Mouse (Mus musculus): ENCODE measurements around the gene Spred2. TPM values are rescaled to one million over a fixed set of nuclear protein-coding genes. Genes with fewer than 3 reads are reported as not detected.

Gene Spred2
- polyA plus RNA-seq (2015; fragmentation: Nextera tagmentation; extraction: Ambion mirVana) = 4.2 and 4.3 TPM in 2 replicates

DNA sequence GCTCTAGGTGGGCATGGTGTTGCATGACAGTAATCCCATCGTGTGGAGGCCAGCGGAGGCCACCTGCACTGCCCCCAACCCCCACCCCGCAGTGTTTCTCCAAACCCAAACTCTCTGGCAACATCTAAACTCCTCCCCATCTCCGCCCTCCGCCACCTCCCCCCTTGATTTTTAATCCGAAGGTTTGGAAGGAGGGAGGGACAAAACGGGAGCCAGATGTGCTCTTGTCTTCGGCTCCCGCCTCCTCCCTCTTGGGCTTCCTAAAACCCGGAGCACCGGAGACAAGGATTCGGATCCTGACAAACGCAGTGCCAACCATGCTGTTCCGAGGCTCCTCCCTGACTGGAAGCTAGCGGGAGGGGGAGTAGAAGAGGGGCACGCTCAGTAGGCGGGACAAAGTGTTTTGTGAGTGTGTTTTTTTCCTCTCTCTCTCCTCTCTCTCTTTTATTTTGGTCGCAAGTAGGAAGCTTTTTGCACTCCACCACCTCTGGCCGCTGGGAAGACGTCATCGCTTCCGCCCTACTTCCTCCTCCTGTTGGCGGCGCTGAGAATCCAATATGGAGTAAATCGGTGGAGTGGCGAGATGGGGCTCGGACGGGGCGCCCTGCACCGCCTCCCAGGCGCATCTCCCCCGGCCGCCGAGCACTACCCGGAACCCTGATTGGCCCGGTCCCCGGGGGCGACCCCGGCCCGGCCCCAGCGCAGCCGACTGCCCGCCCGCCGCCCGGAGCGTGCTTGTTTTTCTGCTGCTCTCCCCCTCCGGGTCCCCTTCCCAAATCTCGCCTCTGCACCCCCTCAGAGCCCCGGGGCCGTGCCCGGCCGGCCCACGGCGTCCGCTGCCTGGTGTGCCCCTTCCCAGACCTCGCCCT, at the start of gene Spred2:
Spred2 (plus strand) TSS at position 488 of the 869 bp plus-strand sequence.
- no peaks in the 10 kb centered on the region for H3K36me3 ChIP-seq
- H3K27ac ChIP-seq (replicated peaks) = peak within 1 kb of the TSS; percentile 95
- H3K27me3 ChIP-seq (replicated peaks) = no peaks in the 10 kb centered on the region
- peak within 1 kb of the TSS; percentile 92 for H3K4me3 ChIP-seq
- WGBS = 0% methylated on average over 54 of the region's 57 CpGs
- peak within 1 kb of the TSS; percentile 94 for H3K9ac ChIP-seq
- peak within 1 kb of the TSS; percentile 85 for H3K4me2 ChIP-seq
- ATAC-seq (ENCODE audit: extremely low read depth, insufficient number of reproducible peaks, low FRiP score, low TSS enrichment) = peak; percentile 32; the same call in 1 of the 2 replicates
- H3K9me3 ChIP-seq = no peaks in the 10 kb centered on the region
- H3K4me1 ChIP-seq = peaks cover 26% of the 10 kb centered on the region

DNA sequence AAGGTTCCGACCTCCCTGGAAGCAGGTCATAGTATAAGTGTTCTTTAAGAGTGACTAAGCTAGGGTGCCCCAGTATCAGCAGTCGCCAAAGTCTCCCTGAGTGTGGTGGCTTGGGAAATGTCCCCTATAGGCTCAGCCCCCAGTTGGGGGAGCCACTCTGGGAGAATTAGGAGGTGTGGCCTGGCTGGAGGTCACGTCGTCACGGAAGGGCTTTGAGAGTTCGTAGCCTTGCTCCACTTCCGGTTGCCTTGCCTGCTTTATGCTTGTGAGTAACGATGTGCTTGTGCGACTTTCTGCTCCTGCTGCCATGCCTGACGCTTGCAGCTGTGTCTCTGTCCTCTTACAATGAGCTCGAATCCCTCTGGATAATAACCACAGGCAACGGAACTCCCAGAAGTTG, 48.6 kb upstream of the Spred2 start:
- H3K9me3 ChIP-seq = no peaks in the 10 kb centered on the region
- 0 out of 2 replicates have a peak overlapping the region, but pooled peaks have one; percentile 6 for H3K4me2 ChIP-seq
- 0 out of 2 replicates have a peak, but pooled peaks cover 7% of the 10 kb centered on the region for H3K4me1 ChIP-seq
- H3K27ac ChIP-seq (replicated peaks) = no peak overlapping the region
- H3K4me3 ChIP-seq = no peak overlapping the region
- no peak for ATAC-seq (ENCODE audit: extremely low read depth, insufficient number of reproducible peaks, low FRiP score, low TSS enrichment)
- H3K27me3 ChIP-seq (replicated peaks) = no peaks in the 10 kb centered on the region
- no peaks in the 10 kb centered on the region for H3K36me3 ChIP-seq
- no peak overlapping the region for H3K9ac ChIP-seq
- WGBS = 51% methylated on average over 12 of the region's 12 CpGs

DNA sequence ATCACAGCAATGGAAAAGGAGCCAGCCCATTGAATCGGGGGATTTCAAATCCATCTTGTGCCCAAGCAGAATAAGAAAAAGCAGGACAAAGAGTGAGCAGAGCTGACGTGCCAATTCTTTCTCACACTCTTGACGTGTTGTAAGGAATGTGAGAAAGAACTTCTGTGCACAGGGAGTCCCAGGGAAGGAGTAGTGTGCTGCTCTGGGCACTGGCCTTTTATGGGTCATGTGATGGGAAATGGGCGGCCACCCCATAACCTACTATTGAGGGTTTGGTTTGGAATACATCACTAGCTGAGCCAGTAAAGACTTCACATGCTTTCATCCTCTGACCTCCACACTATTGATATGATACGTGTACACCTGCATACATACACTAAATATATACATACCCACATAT, 48.2 kb upstream of the Spred2 start:
- no peak overlapping the region for H3K9ac ChIP-seq
- no peak overlapping the region for H3K4me3 ChIP-seq

DNA sequence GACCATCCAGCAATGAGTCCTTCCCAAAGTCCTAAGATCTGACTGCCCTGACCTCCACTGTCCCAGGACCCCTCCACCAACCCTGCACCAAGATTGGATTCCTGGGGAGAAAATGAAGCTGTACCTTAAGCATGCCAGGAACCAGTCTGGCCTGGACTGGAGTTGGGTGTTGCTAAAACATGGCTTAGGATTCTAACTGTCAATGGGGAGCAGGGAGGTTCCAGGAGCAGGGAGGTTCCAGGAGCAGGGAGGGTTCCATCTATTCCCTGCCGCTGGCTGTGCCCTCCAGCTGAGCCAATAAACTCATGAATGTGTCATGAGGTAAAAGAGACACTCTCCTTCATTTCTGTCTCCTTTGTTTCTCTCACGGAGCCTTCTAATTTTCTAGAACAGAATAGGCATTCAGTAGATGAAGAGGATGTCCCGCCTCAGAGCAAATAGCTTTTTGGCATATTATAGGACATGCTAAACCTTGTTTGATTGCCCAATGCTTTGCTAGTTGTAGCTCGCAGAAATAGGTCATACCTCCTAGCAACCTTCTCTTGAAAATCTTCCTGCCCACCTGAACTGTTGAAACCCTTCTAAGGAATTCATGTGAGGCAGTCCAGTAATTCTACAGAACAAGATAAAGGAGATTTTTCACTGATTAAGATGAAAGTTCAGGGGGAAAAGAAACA, 46.8 kb upstream of the Spred2 start:
- Histone ChIP-seq H3K9me3 (no peaks in the 10 kb centered on the region), H3K9ac (no peak overlapping the region), H3K27ac (replicated peaks) (no peak overlapping the region), H3K4me1 (0 out of 2 replicates have a peak, but pooled peaks cover 7% of the 10 kb centered on the region), H3K27me3 (replicated peaks) (no peaks in the 10 kb centered on the region), H3K4me3 (no peak overlapping the region), H3K36me3 (no peaks in the 10 kb centered on the region), H3K4me2 (no peak overlapping the region)
- ATAC-seq (ENCODE audit: extremely low read depth, insufficient number of reproducible peaks, low FRiP score, low TSS enrichment) = no peak
- WGBS = 66% methylated on average over 4 of the region's 4 CpGs

More for the DNA sequence above, 48.2 kb upstream of the Spred2 start:
- Histone ChIP-seq H3K27me3 (replicated peaks) (no peaks in the 10 kb centered on the region), H3K4me2 (0 out of 2 replicates have a peak overlapping the region, but pooled peaks have one; percentile 6), H3K36me3 (no peaks in the 10 kb centered on the region), H3K9me3 (no peaks in the 10 kb centered on the region), H3K4me1 (0 out of 2 replicates have a peak, but pooled peaks cover 7% of the 10 kb centered on the region), H3K27ac (replicated peaks) (no peak overlapping the region)
- 54% methylated on average over 5 of the region's 5 CpGs for WGBS
- no peak for ATAC-seq (ENCODE audit: extremely low read depth, insufficient number of reproducible peaks, low FRiP score, low TSS enrichment)

DNA sequence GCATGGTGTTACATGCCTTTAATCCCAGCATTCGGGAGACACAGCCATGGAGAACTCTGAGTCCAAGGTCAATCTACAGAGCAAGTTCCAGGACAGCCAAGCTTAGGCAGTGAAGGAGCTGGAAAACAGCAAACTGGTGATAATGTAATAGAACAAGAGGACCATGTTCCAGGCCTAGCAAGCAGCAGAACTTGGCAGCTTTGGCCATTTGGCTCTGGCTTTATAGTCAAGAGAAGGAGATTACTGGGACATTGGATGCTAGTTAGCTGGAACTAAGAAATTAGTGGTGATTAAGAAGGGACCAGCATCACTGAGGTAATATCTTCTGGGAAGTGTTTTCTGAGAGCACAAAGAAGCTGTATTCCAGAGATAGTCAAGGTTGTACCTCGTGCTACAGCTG, 42.8 kb upstream of the Spred2 start:
- 74% methylated on average over 2 of the region's 2 CpGs for WGBS
- H3K27ac ChIP-seq (replicated peaks) = no peak overlapping the region
- H3K4me2 ChIP-seq = no peak overlapping the region
- H3K4me1 ChIP-seq = no peaks in the 10 kb centered on the region
- H3K36me3 ChIP-seq = no peaks in the 10 kb centered on the region
- no peaks in the 10 kb centered on the region for H3K9me3 ChIP-seq
- H3K27me3 ChIP-seq (replicated peaks) = no peaks in the 10 kb centered on the region
- ATAC-seq (ENCODE audit: extremely low read depth, insufficient number of reproducible peaks, low FRiP score, low TSS enrichment) = no peak
- no peak overlapping the region for H3K4me3 ChIP-seq
- H3K9ac ChIP-seq = no peak overlapping the region

DNA sequence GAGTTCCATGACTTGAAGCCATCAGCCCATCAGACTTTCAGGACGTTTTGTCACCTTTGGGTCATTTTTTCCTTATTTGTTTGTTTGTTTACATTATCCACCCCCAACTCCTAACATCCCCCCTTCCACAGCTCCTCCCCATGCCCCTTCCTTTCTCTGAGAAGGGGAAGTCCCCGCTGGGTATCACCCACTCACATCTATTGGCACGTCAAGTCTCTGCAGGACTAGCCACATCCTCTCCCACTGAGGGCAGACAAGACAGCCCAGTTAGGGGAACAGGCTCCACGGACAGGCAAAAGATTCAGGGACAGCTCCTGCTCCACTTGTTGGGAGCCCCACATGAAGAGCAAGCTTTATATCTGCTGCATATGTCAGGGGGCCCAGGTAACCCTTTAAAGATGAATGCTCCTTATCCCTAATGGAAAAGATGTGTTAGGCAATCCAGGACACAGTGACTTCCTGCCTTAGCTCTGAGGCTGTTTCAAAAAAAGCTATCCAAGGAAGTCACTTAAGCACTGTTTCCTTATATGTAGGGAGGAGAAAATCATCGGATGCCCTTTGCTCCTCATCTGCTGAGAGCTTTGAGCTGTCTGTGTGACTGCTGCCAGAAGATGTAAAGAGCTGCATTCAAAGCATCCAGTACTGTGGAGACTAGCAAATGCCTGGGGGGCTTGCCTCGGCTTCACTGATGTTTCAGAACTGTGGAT, 33.3 kb upstream of the Spred2 start:
- no peaks in the 10 kb centered on the region for H3K9me3 ChIP-seq
- H3K27ac ChIP-seq (replicated peaks) = no peak overlapping the region
- H3K4me1 ChIP-seq = peaks cover 11% of the 10 kb centered on the region
- no peak overlapping the region for H3K4me3 ChIP-seq
- H3K9ac ChIP-seq = no peak overlapping the region
- H3K27me3 ChIP-seq (replicated peaks) = no peaks in the 10 kb centered on the region
- 28% methylated on average over 6 of the region's 6 CpGs for WGBS
- no peak for ATAC-seq (ENCODE audit: extremely low read depth, insufficient number of reproducible peaks, low FRiP score, low TSS enrichment)
- no peaks in the 10 kb centered on the region for H3K36me3 ChIP-seq
- no peak overlapping the region for H3K4me2 ChIP-seq

DNA sequence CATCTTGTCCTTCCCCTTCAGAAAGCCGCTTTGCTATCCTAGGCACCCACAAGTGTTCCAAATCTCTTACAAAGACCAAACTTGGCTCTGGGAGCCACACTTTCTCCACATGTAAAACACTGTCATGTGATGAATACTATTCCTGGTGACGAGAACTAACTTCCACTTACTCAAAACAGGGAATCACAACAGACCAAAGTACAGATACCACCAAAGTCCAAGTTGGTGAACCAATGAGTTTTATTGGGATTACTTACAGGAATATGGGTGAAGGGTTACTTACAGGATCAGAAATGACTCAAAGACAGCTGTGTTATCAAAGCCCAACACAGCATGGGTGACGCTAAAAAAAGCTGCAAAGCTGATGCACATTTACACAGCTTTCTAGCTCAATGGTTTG, 30.9 kb upstream of the Spred2 start:
- no peak overlapping the region for H3K4me3 ChIP-seq
- H3K4me1 ChIP-seq = peaks cover 11% of the 10 kb centered on the region
- H3K9ac ChIP-seq = no peak overlapping the region
- WGBS = 73% methylated on average over 3 of the region's 3 CpGs
- no peaks in the 10 kb centered on the region for H3K9me3 ChIP-seq
- no peak for ATAC-seq (ENCODE audit: extremely low read depth, insufficient number of reproducible peaks, low FRiP score, low TSS enrichment)
- H3K27ac ChIP-seq (replicated peaks) = no peak overlapping the region
- H3K4me2 ChIP-seq = no peak overlapping the region
- no peaks in the 10 kb centered on the region for H3K36me3 ChIP-seq
- H3K27me3 ChIP-seq (replicated peaks) = no peaks in the 10 kb centered on the region

DNA sequence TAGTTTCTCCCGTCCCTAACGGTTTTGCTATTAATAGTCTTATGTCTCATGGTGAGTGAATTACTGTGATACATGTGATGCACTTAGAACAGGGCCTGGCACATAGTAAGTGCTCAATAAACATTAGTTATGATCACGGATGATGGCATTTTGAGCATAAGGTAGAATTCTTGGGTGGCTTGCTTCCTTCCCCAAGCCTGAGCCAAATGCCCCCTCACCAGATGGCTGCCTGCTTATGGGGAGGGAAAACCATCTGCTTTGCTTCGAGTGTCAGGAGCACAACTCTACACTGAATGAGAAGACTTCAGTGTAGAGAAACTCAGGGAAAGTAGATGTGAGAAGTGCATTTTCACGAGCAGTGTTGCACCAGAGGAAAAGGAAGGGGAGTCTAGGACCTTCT, 24.6 kb upstream of the Spred2 start:
- no peak overlapping the region for H3K27ac ChIP-seq (replicated peaks)
- H3K9me3 ChIP-seq = no peaks in the 10 kb centered on the region; the same call in 1 of the 2 replicates
- WGBS = 59% methylated on average over 5 of the region's 5 CpGs

DNA sequence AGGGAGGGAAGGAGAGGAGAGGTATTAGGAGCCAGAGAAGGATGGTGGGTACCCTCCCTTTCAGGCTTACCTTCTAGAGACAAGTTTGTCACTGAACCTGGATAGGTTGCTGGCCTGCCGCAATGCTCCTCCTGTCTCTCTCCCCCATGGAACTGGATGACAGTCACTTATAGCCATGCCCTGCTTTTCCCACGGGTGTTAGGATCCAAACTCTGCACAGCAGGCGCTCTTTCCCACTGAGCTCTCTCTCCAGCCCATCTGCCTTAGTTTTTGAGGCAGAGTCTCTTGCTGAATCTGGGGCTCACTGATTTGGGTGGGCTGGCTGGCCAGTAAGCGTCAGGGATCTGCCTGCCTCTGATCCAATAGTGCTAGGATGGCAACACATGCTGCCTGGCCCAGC, 23.5 kb upstream of the Spred2 start:
- no peak overlapping the region for H3K9ac ChIP-seq
- no peak overlapping the region for H3K4me2 ChIP-seq
- no peaks in the 10 kb centered on the region for H3K4me1 ChIP-seq
- no peaks in the 10 kb centered on the region; the same call in 1 of the 2 replicates for H3K9me3 ChIP-seq
- no peaks in the 10 kb centered on the region for H3K36me3 ChIP-seq
- WGBS = 68% methylated on average over 4 of the region's 4 CpGs
- no peak overlapping the region for H3K27ac ChIP-seq (replicated peaks)
- no peak overlapping the region for H3K4me3 ChIP-seq
- ATAC-seq (ENCODE audit: extremely low read depth, insufficient number of reproducible peaks, low FRiP score, low TSS enrichment) = no peak
- H3K27me3 ChIP-seq (replicated peaks) = no peaks in the 10 kb centered on the region

More for the DNA sequence above, 24.6 kb upstream of the Spred2 start:
- no peaks in the 10 kb centered on the region for H3K4me1 ChIP-seq
- ATAC-seq (ENCODE audit: extremely low read depth, insufficient number of reproducible peaks, low FRiP score, low TSS enrichment) = no peak
- no peaks in the 10 kb centered on the region for H3K36me3 ChIP-seq
- no peaks in the 10 kb centered on the region for H3K27me3 ChIP-seq (replicated peaks)
- H3K4me3 ChIP-seq = no peak overlapping the region
- no peak overlapping the region for H3K9ac ChIP-seq
- H3K4me2 ChIP-seq = no peak overlapping the region

DNA sequence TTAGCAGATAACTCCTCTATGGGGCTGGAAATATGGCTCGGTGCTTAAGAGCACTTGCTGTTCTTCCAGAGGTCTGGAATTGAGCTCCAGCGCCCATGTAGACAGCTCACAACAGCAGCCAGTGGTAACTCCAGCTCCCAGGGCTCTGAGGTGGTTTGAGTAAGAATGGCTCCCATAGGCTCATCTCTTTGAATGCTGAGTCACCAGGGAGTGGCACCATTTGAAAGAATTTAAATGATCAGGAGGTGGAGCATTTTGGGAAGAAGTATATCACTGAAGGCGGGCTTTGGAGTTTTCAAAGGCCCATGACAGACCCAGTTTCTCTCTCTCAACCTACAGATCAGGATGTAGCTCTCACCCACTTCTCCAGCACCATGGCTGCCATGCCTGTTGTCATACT, 13.0 kb upstream of the Spred2 start:
- Histone ChIP-seq H3K27me3 (replicated peaks) (no peaks in the 10 kb centered on the region), H3K36me3 (no peaks in the 10 kb centered on the region), H3K9ac (no peak overlapping the region), H3K4me2 (no peak overlapping the region), H3K4me3 (no peak overlapping the region), H3K4me1 (peaks cover 6% of the 10 kb centered on the region), H3K9me3 (peaks cover 5% of the 10 kb centered on the region; the same call in 1 of the 2 replicates), H3K27ac (replicated peaks) (no peak overlapping the region)
- 80% methylated on average over 3 of the region's 3 CpGs for WGBS
- no peak for ATAC-seq (ENCODE audit: extremely low read depth, insufficient number of reproducible peaks, low FRiP score, low TSS enrichment)

DNA sequence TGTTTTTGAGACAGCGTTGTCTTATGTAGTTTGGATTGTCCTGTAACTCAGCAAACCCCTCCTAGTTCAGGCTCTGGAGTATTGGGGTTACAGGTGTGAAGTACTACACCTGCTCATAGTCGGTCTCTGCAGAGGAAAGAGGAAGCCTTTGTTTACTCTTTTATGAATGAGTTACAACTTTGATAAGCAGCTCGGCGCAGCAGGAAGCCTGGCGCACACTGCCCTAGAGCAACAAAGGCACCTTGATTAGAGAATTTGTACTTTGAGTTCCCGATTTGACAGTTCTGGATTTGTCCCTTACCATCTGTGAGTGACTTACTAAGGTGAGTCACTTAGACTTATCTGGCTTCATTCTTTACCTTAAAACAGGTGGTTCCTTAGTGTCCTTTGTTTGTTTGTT, 12.0 kb upstream of the Spred2 start:
- Histone ChIP-seq H3K4me2 (no peak overlapping the region), H3K27ac (replicated peaks) (no peak overlapping the region), H3K9me3 (peaks cover 5% of the 10 kb centered on the region; the same call in 1 of the 2 replicates), H3K4me1 (peaks cover 10% of the 10 kb centered on the region), H3K36me3 (no peaks in the 10 kb centered on the region), H3K27me3 (replicated peaks) (no peaks in the 10 kb centered on the region), H3K4me3 (no peak overlapping the region), H3K9ac (no peak overlapping the region)
- WGBS = 73% methylated on average over 6 of the region's 6 CpGs
- ATAC-seq (ENCODE audit: extremely low read depth, insufficient number of reproducible peaks, low FRiP score, low TSS enrichment) = no peak
